Mouse (Mus musculus): Measurements from ENCODE around the gene Phf14. TPM values are rescaled to one million over a fixed set of nuclear protein-coding genes. Genes with fewer than 3 reads are reported as not detected.

Gene Phf14
- total and polyA plus RNA-seq, 3 experiments = 25.7 to 58.7 (median 29.6) TPM

- TF ChIP-seq CHD1 (IDR thresholded peaks at IDR 0.05; ENCODE audit: low read depth, low read length) = 0 out of 2 replicates have a peak, but pooled peaks have one; percentile 36
- TF ChIP-seq CHD2 (IDR thresholded peaks at IDR 0.05; ENCODE audit: low read length) = no peak
- 0 out of 2 replicates have a peak, but pooled peaks have one; percentile 9 for TF ChIP-seq MXI1 (IDR thresholded peaks at IDR 0.05; ENCODE audit: low read depth, low read length)
- no peak for TF ChIP-seq ZMIZ1 (IDR thresholded peaks at IDR 0.05; ENCODE audit: low read depth, low read length)
- TF ChIP-seq SIN3A (IDR thresholded peaks at IDR 0.05; ENCODE audit: low read length) = no peak; the same call in 1 of the 2 replicates
Measured at GRCm38 (mm10) chr6:11926082-11926595, 18.5 kb downstream of the Phf14 start (continued).

GRCm38 (mm10) chr6:11927485-11927884 lies 19.9 kb downstream of the Phf14 start:
- no peak overlapping the region for H3K9ac ChIP-seq (ENCODE audit: control insufficient read depth, low read depth, low read length, poor library complexity, severe bottlenecking)
- H3K27ac ChIP-seq (ENCODE audit: control insufficient read depth, low read depth, low read length) = no peak overlapping the region
- peaks cover 0 to 6% of the 10 kb centered on the region in 2 experiments; a peak in 1 of 4 replicates for H3K4me1 ChIP-seq (ENCODE audit: control insufficient read depth in 1 of 2, insufficient read depth in 2 of 2, low read length in 2 of 2)
- no peaks in the 10 kb centered on the region for H3K27me3 ChIP-seq (ENCODE audit: control insufficient read depth in 1 of 2, insufficient read depth in 2 of 2, low read length in 2 of 2)
- H3K4me3 ChIP-seq (ENCODE audit: control insufficient read depth in 1 of 2, insufficient read depth in 1 of 2, low read depth in 2 of 2, low read length in 2 of 2) = no peak overlapping the region
- peaks cover 2 to 30% of the 10 kb centered on the region in 2 experiments; a peak in 3 of 4 replicates for H3K36me3 ChIP-seq (ENCODE audit: control insufficient read depth in 1 of 2, insufficient read depth in 2 of 2, low read length in 2 of 2)
- no peaks in the 10 kb centered on the region for H3K9me3 ChIP-seq (replicated peaks; ENCODE audit: insufficient read depth, low read length)
- DNase-seq (ENCODE audit: low read depth, low spot score) = no peak
- H3K79me2 ChIP-seq (ENCODE audit: control insufficient read depth, insufficient read depth, low read length, poor library complexity) = peaks cover 18% of the 10 kb centered on the region
- TF ChIP-seq NELFE (IDR thresholded peaks at IDR 0.05; ENCODE audit: low read depth, low read length) (no peak), HCFC1 (IDR thresholded peaks at IDR 0.05; ENCODE audit: low read depth, low read length) (no peak), POLR2A (IDR thresholded peaks at IDR 0.05; ENCODE audit: control insufficient read depth in 1 of 2, insufficient read depth in 1 of 2, low read depth in 1 of 2, low read length in 2 of 2, poor library complexity in 1 of 2) (no peak), ELF1 (IDR thresholded peaks at IDR 0.05; ENCODE audit: low read depth, low read length) (no peak), CTCF (IDR thresholded peaks at IDR 0.05 in 2 of 3, conservative IDR thresholded peaks at IDR 0.05 in 1 of 3; ENCODE audit: control insufficient read depth in 1 of 3, insufficient read depth in 1 of 3, low read depth in 2 of 3, low read length in 3 of 3, poor library complexity in 1 of 3, severe bottlenecking in 1 of 3) (no peak), USF2 (IDR thresholded peaks at IDR 0.05; ENCODE audit: borderline replicate concordance in 1 of 2, insufficient read depth in 1 of 2, low read depth in 1 of 2, low read length in 2 of 2) (no peak), TCF12 (IDR thresholded peaks at IDR 0.05; ENCODE audit: low read depth, low read length) (no peak)

- no peak for DNase-seq (ENCODE audit: low read depth, low spot score)
- H3K4me3 ChIP-seq (ENCODE audit: control insufficient read depth in 1 of 2, insufficient read depth in 1 of 2, low read depth in 2 of 2, low read length in 2 of 2) = no peak overlapping the region
- TF ChIP-seq CTCF (IDR thresholded peaks at IDR 0.05 in 2 of 3, conservative IDR thresholded peaks at IDR 0.05 in 1 of 3; ENCODE audit: control insufficient read depth in 1 of 3, insufficient read depth in 1 of 3, low read depth in 2 of 3, low read length in 3 of 3, poor library complexity in 1 of 3, severe bottlenecking in 1 of 3) = no peak
- TF ChIP-seq GATA1 (IDR thresholded peaks at IDR 0.05; ENCODE audit: low read depth, low read length) = no peak
- TF ChIP-seq UBTF (IDR thresholded peaks at IDR 0.05; ENCODE audit: borderline replicate concordance, insufficient read depth, low read depth, low read length) = no peak
- no peak for TF ChIP-seq JUND (IDR thresholded peaks at IDR 0.05; ENCODE audit: low read depth, low read length)
- no peak for TF ChIP-seq BHLHE40 (IDR thresholded peaks at IDR 0.05; ENCODE audit: borderline replicate concordance, low read depth, low read length)
- no peak for TF ChIP-seq TAL1 (IDR thresholded peaks at IDR 0.05; ENCODE audit: low read length)
- no peak for TF ChIP-seq SMC3 (IDR thresholded peaks at IDR 0.05; ENCODE audit: low read depth, low read length)
- TF ChIP-seq GABPA (IDR thresholded peaks at IDR 0.05; ENCODE audit: low read depth, low read length) = no peak
- TF ChIP-seq ELF1 (IDR thresholded peaks at IDR 0.05; ENCODE audit: low read depth, low read length) = no peak
- TF ChIP-seq USF1 (IDR thresholded peaks at IDR 0.05; ENCODE audit: low read depth, low read length) = no peak
- no peak for TF ChIP-seq ZMIZ1 (IDR thresholded peaks at IDR 0.05; ENCODE audit: low read depth, low read length)
- TF ChIP-seq MYC (IDR thresholded peaks at IDR 0.05; ENCODE audit: low read depth, low read length) = no peak
- TF ChIP-seq ZC3H11A (IDR thresholded peaks at IDR 0.05; ENCODE audit: low read depth, low read length) = no peak
Measured at GRCm38 (mm10) chr6:11933403-11933802, 25.8 kb downstream of the Phf14 start.

More at GRCm38 (mm10) chr6:11933403-11933802, 25.8 kb downstream of the Phf14 start:
- H3K27me3 ChIP-seq (ENCODE audit: control insufficient read depth in 1 of 2, insufficient read depth in 2 of 2, low read length in 2 of 2) = no peaks in the 10 kb centered on the region
- no peak overlapping the region for H3K27ac ChIP-seq (ENCODE audit: control insufficient read depth, low read depth, low read length)
- no peak overlapping the region for H3K9ac ChIP-seq (ENCODE audit: control insufficient read depth, low read depth, low read length, poor library complexity, severe bottlenecking)
- peaks cover 6% of the 10 kb centered on the region for H3K79me2 ChIP-seq (ENCODE audit: control insufficient read depth, insufficient read depth, low read length, poor library complexity)
- no peaks in the 10 kb centered on the region for H3K4me1 ChIP-seq (ENCODE audit: control insufficient read depth in 1 of 2, insufficient read depth in 2 of 2, low read length in 2 of 2)
- no peaks in the 10 kb centered on the region for H3K9me3 ChIP-seq (replicated peaks; ENCODE audit: insufficient read depth, low read length)
- peaks cover 9 to 21% of the 10 kb centered on the region in 2 experiments for H3K36me3 ChIP-seq (ENCODE audit: control insufficient read depth in 1 of 2, insufficient read depth in 2 of 2, low read length in 2 of 2)
